16 mouse cellular contexts compared by ENCODE assay signal in genomic region chr4:45600520-45600919, GRCm38 (mm10).
DNase-seq lines count a peak whose midpoint lies in the region; ATAC-seq lines count a peak whose summit lies in the region.
"Had no signal": no experiment of that assay in that cellular context is flagged by ENCODE, and none has a peak within 500 bp of the region (broad histone marks: within the 10 kb centered on the region; RNA-seq: fewer than 3 reads in every experiment).

No protein-coding gene starts in this region.

- no peaks in the 10 kb centered on the region for H3K36me3 ChIP-seq in hindbrain, embryonic 13.5 days
- H3K36me3 ChIP-seq in midbrain, embryonic 16.5 days (ENCODE audit: control insufficient read depth, insufficient read depth, low read length), result no peaks in the 10 kb centered on the region
- H3K36me3 ChIP-seq: intestine, embryonic 15.5 days; limb, embryonic 12.5 days; lung, embryonic 15.5 days had no signal

- H3K9me3 ChIP-seq in hindbrain, embryonic 13.5 days, result no peaks in the 10 kb centered on the region
- no peaks in the 10 kb centered on the region for H3K9me3 ChIP-seq in midbrain, embryonic 16.5 days (replicated peaks; ENCODE audit: control insufficient read depth, low read length, poor library complexity, severe bottlenecking)
- H3K9me3 ChIP-seq: intestine, embryonic 15.5 days; limb, embryonic 12.5 days; lung, embryonic 15.5 days had no signal

- peaks cover 3% of the 10 kb centered on the region; the same call in 1 of the 2 replicates for H3K4me1 ChIP-seq in hindbrain, embryonic 13.5 days (replicated peaks)
- peaks cover 4% of the 10 kb centered on the region; the same call in 1 of the 2 replicates for H3K4me1 ChIP-seq in midbrain, embryonic 16.5 days (ENCODE audit: control insufficient read depth, insufficient read depth, low read length)
- H3K4me1 ChIP-seq: intestine, embryonic 15.5 days; lung, embryonic 15.5 days; megakaryocyte, embryonic 14.5 days had no signal

- H3K4me2 ChIP-seq in hindbrain, embryonic 13.5 days, result no peak overlapping the region
- no peak overlapping the region for H3K4me2 ChIP-seq in midbrain, embryonic 16.5 days (ENCODE audit: low read length)
- H3K4me2 ChIP-seq: intestine, embryonic 15.5 days; limb, embryonic 12.5 days; lung, embryonic 15.5 days had no signal

- no peak for ATAC-seq in hindbrain, embryonic 13.5 days (ENCODE audit: low FRiP score)
- no peak for ATAC-seq in midbrain, embryonic 16.5 days
- ATAC-seq: intestine, embryonic 15.5 days; Patski had no signal

- H3K27ac ChIP-seq in hindbrain, embryonic 13.5 days, result peak overlapping the region; percentile 56
- peak overlapping the region; percentile 26; the same call in 1 of the 2 replicates for H3K27ac ChIP-seq in midbrain, embryonic 16.5 days (ENCODE audit: low read length)
- H3K27ac ChIP-seq: intestine, embryonic 15.5 days; limb, embryonic 12.5 days; lung, embryonic 15.5 days had no signal

- 27% methylated on average over 9 of the region's 9 CpGs for WGBS in hindbrain, embryonic 13.5 days
- 19% methylated on average over 9 of the region's 9 CpGs for WGBS in midbrain, embryonic 16.5 days

- DNase-seq in Muller cell, postnatal 12 days (ENCODE audit: inconsistent ontology term), result peak; percentile 33
- DNase-seq in embryo, embryonic 10.5 days (ENCODE audit: low spot score), result peak; percentile 62
- no peak for DNase-seq in adrenal gland, postnatal 25 days
- no peak for DNase-seq in c-Kit-positive CD71-positive TER-119-positive erythroid progenitor cells, embryonic 14.5 days (ENCODE audit: low spot score)
- DNase-seq in gastrocnemius, postnatal 25 days, result no peak
- DNase-seq: adrenal gland, adult 8-10 months; layer of hippocampus, postnatal 36 days; thymus, postnatal 25 days had no signal

- no peak overlapping the region for H3K4me3 ChIP-seq in hindbrain, embryonic 13.5 days
- no peak overlapping the region for H3K4me3 ChIP-seq in midbrain, embryonic 16.5 days (ENCODE audit: low read depth, low read length)
- H3K4me3 ChIP-seq: intestine, embryonic 15.5 days; limb, embryonic 12.5 days; lung, embryonic 15.5 days; megakaryocyte, embryonic 14.5 days had no signal

- H3K9ac ChIP-seq in hindbrain, embryonic 13.5 days, result no peak overlapping the region
- no peak overlapping the region for H3K9ac ChIP-seq in midbrain, embryonic 16.5 days (ENCODE audit: low read depth, low read length)
- H3K9ac ChIP-seq: intestine, embryonic 15.5 days; limb, embryonic 12.5 days; lung, embryonic 15.5 days had no signal

- no peaks in the 10 kb centered on the region; the same call in 1 of the 2 replicates for H3K27me3 ChIP-seq in hindbrain, embryonic 13.5 days
- no peaks in the 10 kb centered on the region for H3K27me3 ChIP-seq in midbrain, embryonic 16.5 days (ENCODE audit: control insufficient read depth, insufficient read depth, low read depth, low read length)
- H3K27me3 ChIP-seq: CH12.LX; intestine, embryonic 15.5 days; limb, embryonic 12.5 days; lung, embryonic 15.5 days; Patski had no signal

Comparison
In these comparisons a context has a peak if more than half of its experiments do, and no peak if none do; other contexts are left out.
1. DNase-seq: peak in Muller cell, postnatal 12 days (single experiment) and embryo, embryonic 10.5 days (single experiment); none in adrenal gland, postnatal 25 days (single experiment), c-Kit-positive CD71-positive TER-119-positive erythroid progenitor cells, embryonic 14.5 days (single experiment) and gastrocnemius, postnatal 25 days (single experiment).